In genomic region chr6:121183414-121184173, GRCm38 (mm10) we compare ENCODE assay signal across 8 mouse cellular contexts. TPM values are rescaled to one million over a fixed set of nuclear protein-coding genes. Genes with fewer than 3 reads are reported as not detected.
DNase-seq lines count a peak whose midpoint lies in the region; ATAC-seq lines count a peak whose summit lies in the region.

Gene Pex26 (plus strand): TSS chr6:121183667.

- ATAC-seq in hindbrain, embryonic 13.5 days (ENCODE audit: low FRiP score), result peak; percentile 93

- no peaks in the 10 kb centered on the region for H3K9me3 ChIP-seq in hindbrain, embryonic 13.5 days

- WGBS in hindbrain, embryonic 13.5 days, result 1% methylated on average over 32 of the region's 32 CpGs

- H3K9ac ChIP-seq in hindbrain, embryonic 13.5 days, result peak within 1 kb of the TSS; percentile 86

- H3K27me3 ChIP-seq in hindbrain, embryonic 13.5 days, result no peaks in the 10 kb centered on the region

- peaks cover 22% of the 10 kb centered on the region for H3K36me3 ChIP-seq in hindbrain, embryonic 13.5 days

- peak within 1 kb of the TSS; percentile 95 for H3K4me2 ChIP-seq in hindbrain, embryonic 13.5 days

- H3K4me3 ChIP-seq in hindbrain, embryonic 13.5 days, result peak within 1 kb of the TSS; percentile 76

- peaks cover 24% of the 10 kb centered on the region for H3K4me1 ChIP-seq in hindbrain, embryonic 13.5 days (replicated peaks)

- peak; percentile 96 for DNase-seq in NIH3T3 (ENCODE audit: low read depth)
- peak; percentile 94 to 95 for DNase-seq in cerebellum, postnatal 10 days
- DNase-seq in frontal cortex, postnatal 14 days (ENCODE audit: low spot score in 2 of 2), result peak; percentile 85 to 88
- DNase-seq in layer of hippocampus, postnatal 25 days (ENCODE audit: extremely low spot score in 1 of 2, low spot score in 1 of 2), result peak; percentile 85 to 86
- DNase-seq in lung, postnatal 25 days (ENCODE audit: low spot score), result peak; percentile 93
- peak; percentile 95 for DNase-seq in retina, embryonic 14.5 days (ENCODE audit: low spot score)
- DNase-seq in thymus, postnatal 4 days, result peak; percentile 95

- H3K27ac ChIP-seq in hindbrain, embryonic 13.5 days, result peak within 1 kb of the TSS; percentile 93

RNA-seq across cellular contexts. Expression of gene Pex26, which starts in this region (rescaled TPM):
- 13.9 and 14.7 TPM in 2 replicates for polyA plus RNA-seq in hindbrain, embryonic 13.5 days (2015; fragmentation: Nextera tagmentation; extraction: Ambion mirVana)
- total RNA-seq in layer of hippocampus, postnatal 25 days (2021), result 10 to 100 TPM; 11.0 to 11.9 TPM

Comparison
In these comparisons a context has a peak if more than half of its experiments do, and no peak if none do; other contexts are left out.
1. Peak in every context shown above with its lines: DNase-seq, ATAC-seq, H3K4me3 ChIP-seq and H3K27ac ChIP-seq.